Mouse (Mus musculus): ENCODE measurements at regions not wholly inside any gene's neighbourhood (a gene's known extent, or its start where the extent isn't known, plus 50 kb on each side); places are given as distances from the start of the nearest gene placed in this dataset.
"Not testable (repeated sequence)": the region's sequence is repeated elsewhere in the genome, so short reads cannot be mapped to it uniquely, and the experiment has no call there.

- H3K4me1 ChIP-seq (replicated peaks) = no peaks in the 10 kb centered on the region
- no peaks in the 10 kb centered on the region for H3K36me3 ChIP-seq
- no peak for ATAC-seq (ENCODE audit: low read depth)
- no peak overlapping the region for H3K27ac ChIP-seq
- no peak overlapping the region for H3K9ac ChIP-seq
- 11% methylated on average over 11 of the region's 11 CpGs for WGBS (ENCODE audit: insufficient replicate concordance)
- no peak overlapping the region for H3K4me2 ChIP-seq
- DNase-seq = no peak
- no peak overlapping the region for H3K4me3 ChIP-seq (replicated peaks)
- no peaks in the 10 kb centered on the region for H3K27me3 ChIP-seq
- no peaks in the 10 kb centered on the region for H3K9me3 ChIP-seq (replicated peaks)
Measured at GRCm38 (mm10) chr5:101365364-101365763, 299.4 kb downstream of the Nkx6-1 start.

GRCm38 (mm10) chr5:101359986-101360385 is 304.8 kb downstream of the Nkx6-1 start:
- Histone ChIP-seq H3K36me3 (no peaks in the 10 kb centered on the region), H3K4me1 (replicated peaks) (no peaks in the 10 kb centered on the region), H3K27me3 (no peaks in the 10 kb centered on the region), H3K9me3 (replicated peaks) (no peaks in the 10 kb centered on the region), H3K9ac (no peak overlapping the region), H3K27ac (no peak overlapping the region), H3K4me3 (replicated peaks) (no peak overlapping the region), H3K4me2 (no peak overlapping the region)
- ATAC-seq (ENCODE audit: low read depth) (no peak), DNase-seq (no peak)
- 59% methylated on average over 6 of the region's 6 CpGs for WGBS (ENCODE audit: insufficient replicate concordance)

- H3K9ac ChIP-seq = no peak overlapping the region
- H3K4me1 ChIP-seq (replicated peaks) = no peaks in the 10 kb centered on the region
- no peak for DNase-seq
- no peak overlapping the region for H3K27ac ChIP-seq
- H3K27me3 ChIP-seq = no peaks in the 10 kb centered on the region
- H3K36me3 ChIP-seq = no peaks in the 10 kb centered on the region
- H3K4me3 ChIP-seq (replicated peaks) = no peak overlapping the region
- no peak overlapping the region for H3K4me2 ChIP-seq
- WGBS (ENCODE audit: insufficient replicate concordance) = 48% methylated on average over 3 of the region's 3 CpGs
- H3K9me3 ChIP-seq (replicated peaks) = no peaks in the 10 kb centered on the region
- ATAC-seq (ENCODE audit: low read depth) = no peak
Measured at GRCm38 (mm10) chr5:101345406-101345805, 319.4 kb downstream of the Nkx6-1 start.

GRCm38 (mm10) chr5:101336361-101336760 is 328.4 kb downstream of the Nkx6-1 start:
- not testable (repeated sequence) for H3K27me3 ChIP-seq; H3K36me3 ChIP-seq; ATAC-seq (ENCODE audit: low read depth); H3K27ac ChIP-seq; H3K4me2 ChIP-seq; DNase-seq; H3K4me3 ChIP-seq (replicated peaks); H3K9ac ChIP-seq; H3K4me1 ChIP-seq (replicated peaks); H3K9me3 ChIP-seq (replicated peaks)
- WGBS (ENCODE audit: insufficient replicate concordance) = 61% methylated on average over 1 of the region's 1 CpGs

GRCm38 (mm10) chr5:101331825-101332224 is 333.0 kb downstream of the Nkx6-1 start:
- Histone ChIP-seq H3K27ac (no peak overlapping the region), H3K27me3 (no peaks in the 10 kb centered on the region), H3K4me2 (no peak overlapping the region), H3K9me3 (replicated peaks) (0 out of 2 replicates have a peak, but pooled peaks cover 2% of the 10 kb centered on the region), H3K4me1 (replicated peaks) (no peaks in the 10 kb centered on the region), H3K4me3 (replicated peaks) (no peak overlapping the region), H3K36me3 (no peaks in the 10 kb centered on the region), H3K9ac (no peak overlapping the region)
- ATAC-seq (ENCODE audit: low read depth) (no peak), DNase-seq (no peak)
- 79% methylated on average over 10 of the region's 10 CpGs for WGBS (ENCODE audit: insufficient replicate concordance)

GRCm38 (mm10) chr5:101326122-101326521 is 338.7 kb downstream of the Nkx6-1 start:
- no peak overlapping the region for H3K9ac ChIP-seq
- H3K9me3 ChIP-seq (replicated peaks) = no peaks in the 10 kb centered on the region
- no peak overlapping the region for H3K4me3 ChIP-seq (replicated peaks)
- no peak overlapping the region for H3K27ac ChIP-seq
- WGBS (ENCODE audit: insufficient replicate concordance) = 31% methylated on average over 4 of the region's 4 CpGs
- DNase-seq (no peak), ATAC-seq (ENCODE audit: low read depth) (no peak)
- H3K27me3 ChIP-seq = no peaks in the 10 kb centered on the region
- H3K4me1 ChIP-seq (replicated peaks) = no peaks in the 10 kb centered on the region
- no peaks in the 10 kb centered on the region for H3K36me3 ChIP-seq
- no peak overlapping the region for H3K4me2 ChIP-seq

- 31% methylated on average over 20 of the region's 20 CpGs for WGBS (ENCODE audit: insufficient replicate concordance)
- Histone ChIP-seq H3K4me2 (no peak overlapping the region), H3K27me3 (no peaks in the 10 kb centered on the region), H3K9me3 (replicated peaks) (no peaks in the 10 kb centered on the region), H3K4me1 (replicated peaks) (no peaks in the 10 kb centered on the region), H3K27ac (no peak overlapping the region), H3K4me3 (replicated peaks) (no peak overlapping the region), H3K9ac (no peak overlapping the region), H3K36me3 (no peaks in the 10 kb centered on the region)
- no peak for ATAC-seq (ENCODE audit: low read depth)
- DNase-seq = no peak
Measured at GRCm38 (mm10) chr5:101323041-101323950, 341.5 kb downstream of the Nkx6-1 start.

GRCm38 (mm10) chr5:101299986-101300385 is 364.8 kb downstream of the Nkx6-1 start:
- H3K9me3 ChIP-seq (replicated peaks) = no peaks in the 10 kb centered on the region
- 71% methylated on average over 6 of the region's 6 CpGs for WGBS (ENCODE audit: insufficient replicate concordance)
- no peak for ATAC-seq (ENCODE audit: low read depth)

GRCm38 (mm10) chr5:101298411-101298810 is 366.4 kb downstream of the Nkx6-1 start:
- ATAC-seq (ENCODE audit: low read depth) (no peak), DNase-seq (no peak)
- Histone ChIP-seq H3K4me2 (no peak overlapping the region), H3K9ac (no peak overlapping the region), H3K27me3 (no peaks in the 10 kb centered on the region), H3K4me1 (replicated peaks) (no peaks in the 10 kb centered on the region), H3K4me3 (replicated peaks) (no peak overlapping the region), H3K36me3 (no peaks in the 10 kb centered on the region), H3K9me3 (replicated peaks) (no peaks in the 10 kb centered on the region), H3K27ac (no peak overlapping the region)
- 54% methylated on average over 4 of the region's 4 CpGs for WGBS (ENCODE audit: insufficient replicate concordance)

More at GRCm38 (mm10) chr5:101299986-101300385, 364.8 kb downstream of the Nkx6-1 start:
- no peaks in the 10 kb centered on the region for H3K4me1 ChIP-seq (replicated peaks)
- no peak overlapping the region for H3K4me2 ChIP-seq
- H3K27ac ChIP-seq = no peak overlapping the region
- no peaks in the 10 kb centered on the region for H3K36me3 ChIP-seq
- H3K9ac ChIP-seq = no peak overlapping the region
- H3K27me3 ChIP-seq = no peaks in the 10 kb centered on the region
- no peak overlapping the region for H3K4me3 ChIP-seq (replicated peaks)
- no peak for DNase-seq

GRCm38 (mm10) chr5:101297511-101298102 is 367.2 kb downstream of the Nkx6-1 start:
- no peaks in the 10 kb centered on the region for H3K27me3 ChIP-seq
- no peak overlapping the region for H3K27ac ChIP-seq
- no peak overlapping the region for H3K4me3 ChIP-seq (replicated peaks)
- no peak overlapping the region for H3K9ac ChIP-seq
- H3K36me3 ChIP-seq = no peaks in the 10 kb centered on the region
- 51% methylated on average over 5 of the region's 5 CpGs for WGBS (ENCODE audit: insufficient replicate concordance)
- no peaks in the 10 kb centered on the region for H3K9me3 ChIP-seq (replicated peaks)
- H3K4me1 ChIP-seq (replicated peaks) = no peaks in the 10 kb centered on the region
- ATAC-seq (ENCODE audit: low read depth) (no peak), DNase-seq (no peak)
- no peak overlapping the region for H3K4me2 ChIP-seq

- Histone ChIP-seq H3K27ac (no peak overlapping the region), H3K36me3 (no peaks in the 10 kb centered on the region), H3K4me1 (replicated peaks) (no peaks in the 10 kb centered on the region), H3K4me3 (replicated peaks) (no peak overlapping the region), H3K27me3 (no peaks in the 10 kb centered on the region), H3K9ac (no peak overlapping the region), H3K4me2 (no peak overlapping the region), H3K9me3 (replicated peaks) (no peaks in the 10 kb centered on the region)
- 66% methylated on average over 7 of the region's 7 CpGs for WGBS (ENCODE audit: insufficient replicate concordance)
- ATAC-seq (ENCODE audit: low read depth) (no peak), DNase-seq (no peak)
Measured at GRCm38 (mm10) chr5:101295941-101296340, 368.9 kb downstream of the Nkx6-1 start.

- no peak overlapping the region for H3K27ac ChIP-seq
- H3K36me3 ChIP-seq = no peaks in the 10 kb centered on the region
- H3K4me2 ChIP-seq = no peak overlapping the region
- 45% methylated on average over 3 of the region's 3 CpGs for WGBS (ENCODE audit: insufficient replicate concordance)
- no peaks in the 10 kb centered on the region for H3K27me3 ChIP-seq
- H3K4me3 ChIP-seq (replicated peaks) = no peak overlapping the region
- H3K9me3 ChIP-seq (replicated peaks) = no peaks in the 10 kb centered on the region
- DNase-seq (no peak), ATAC-seq (ENCODE audit: low read depth) (no peak)
- H3K9ac ChIP-seq = no peak overlapping the region
- H3K4me1 ChIP-seq (replicated peaks) = no peaks in the 10 kb centered on the region
Measured at GRCm38 (mm10) chr5:101294031-101294430, 370.8 kb downstream of the Nkx6-1 start.
